Mouse (Mus musculus): Measurements from ENCODE around the gene Pif1. TPM values are rescaled to one million over a fixed set of nuclear protein-coding genes. Genes with fewer than 3 reads are reported as not detected.

Pif1 gene
- polyA plus RNA-seq, 1 experiment from 2014 or later = 9.0 TPM

DNA sequence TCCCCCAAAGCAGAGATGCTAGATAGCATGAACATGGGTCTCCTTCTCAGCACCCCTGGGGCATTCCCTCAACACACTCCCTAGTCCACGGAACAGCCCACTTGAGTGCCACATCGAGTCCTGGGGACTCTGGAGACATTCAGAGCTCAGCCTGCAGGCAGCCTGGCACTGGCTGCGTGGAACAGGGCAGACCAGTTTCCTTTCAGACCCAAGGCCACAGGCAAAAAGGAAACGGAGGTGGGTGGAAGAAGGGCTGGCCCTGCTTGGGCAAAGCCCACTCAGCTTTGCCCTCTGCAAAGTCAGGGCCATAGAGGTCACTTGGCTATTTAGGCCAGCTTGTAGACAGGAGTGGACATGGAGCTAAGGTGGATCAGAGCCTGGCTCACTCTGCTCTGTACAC is 39.1 kb upstream of the Pif1 start:
- Histone ChIP-seq H3K9me3 (ENCODE audit: control insufficient read depth, low read length) (no peaks in the 10 kb centered on the region), H3K9ac (ENCODE audit: low read depth, low read length) (no peak overlapping the region), H3K4me1 (ENCODE audit: control insufficient read depth, insufficient read depth, low read length) (peaks cover 16% of the 10 kb centered on the region), H3K36me3 (ENCODE audit: control insufficient read depth, insufficient read depth, low read length) (no peaks in the 10 kb centered on the region), H3K27me3 (replicated peaks; ENCODE audit: control insufficient read depth, insufficient read depth, low read length) (no peaks in the 10 kb centered on the region), H3K4me2 (ENCODE audit: low read depth, low read length) (no peak overlapping the region), H3K27ac (ENCODE audit: low read length) (0 out of 2 replicates have a peak overlapping the region, but pooled peaks have one; percentile 2), H3K4me3 (ENCODE audit: low read length) (no peak overlapping the region)
- ATAC-seq = no peak
- WGBS = 54% methylated on average over 4 of the region's 4 CpGs

DNA sequence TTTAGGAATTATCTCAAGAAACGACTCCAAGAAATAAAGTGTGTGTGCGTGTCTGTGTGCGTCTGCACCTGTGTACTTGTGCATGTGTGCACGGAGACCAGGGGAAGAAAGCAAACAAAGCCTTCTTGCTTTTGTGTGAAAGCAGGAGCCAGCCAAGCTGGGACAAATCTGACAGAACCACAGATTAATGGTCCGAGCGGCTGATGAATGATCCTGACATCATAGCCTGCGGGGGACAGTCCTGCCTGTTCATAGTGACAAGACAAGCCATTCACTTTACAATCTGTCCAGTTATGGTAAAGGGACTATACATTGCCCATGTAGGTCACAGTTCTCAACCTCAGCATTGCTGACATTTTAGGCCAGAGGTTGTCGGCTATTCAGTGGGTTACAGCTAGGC is 38.6 kb upstream of the Pif1 start:
- no peak overlapping the region for H3K27ac ChIP-seq (ENCODE audit: low read length)
- H3K36me3 ChIP-seq (ENCODE audit: control insufficient read depth, insufficient read depth, low read length) = no peaks in the 10 kb centered on the region
- peaks cover 16% of the 10 kb centered on the region for H3K4me1 ChIP-seq (ENCODE audit: control insufficient read depth, insufficient read depth, low read length)
- H3K9ac ChIP-seq (ENCODE audit: low read depth, low read length) = no peak overlapping the region
- H3K4me3 ChIP-seq (ENCODE audit: low read length) = no peak overlapping the region
- H3K4me2 ChIP-seq (ENCODE audit: low read depth, low read length) = no peak overlapping the region
- H3K9me3 ChIP-seq (ENCODE audit: control insufficient read depth, low read length) = no peaks in the 10 kb centered on the region
- 75% methylated on average over 8 of the region's 8 CpGs for WGBS
- no peaks in the 10 kb centered on the region for H3K27me3 ChIP-seq (replicated peaks; ENCODE audit: control insufficient read depth, insufficient read depth, low read length)
- no peak for ATAC-seq

DNA sequence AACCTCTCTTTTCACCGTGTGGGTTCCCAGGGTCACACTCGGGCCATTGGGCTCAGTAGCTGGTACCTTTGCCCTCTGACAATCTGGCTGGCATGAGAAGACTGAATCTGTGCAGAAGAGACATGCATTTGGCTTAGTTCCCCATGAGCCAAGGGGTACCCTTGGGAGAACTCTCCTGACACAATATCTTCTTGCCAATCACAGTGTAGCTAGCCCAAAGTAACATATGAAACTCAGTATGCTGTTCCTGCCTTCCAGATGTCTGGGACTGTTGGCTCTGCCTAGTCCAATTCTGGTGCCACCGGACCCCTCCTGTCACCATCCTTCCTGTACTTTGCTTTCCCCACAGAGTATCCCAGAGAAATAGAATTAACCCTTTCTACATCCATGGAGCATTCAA is 37.8 kb upstream of the Pif1 start:
- no peak for ATAC-seq
- H3K9ac ChIP-seq (ENCODE audit: low read depth, low read length) = no peak overlapping the region
- no peak overlapping the region for H3K27ac ChIP-seq (ENCODE audit: low read length)
- no peak overlapping the region for H3K4me3 ChIP-seq (ENCODE audit: low read length)
- WGBS = 74% methylated on average over 3 of the region's 3 CpGs
- no peaks in the 10 kb centered on the region for H3K27me3 ChIP-seq (replicated peaks; ENCODE audit: control insufficient read depth, insufficient read depth, low read length)
- no peaks in the 10 kb centered on the region for H3K9me3 ChIP-seq (ENCODE audit: control insufficient read depth, low read length)
- no peaks in the 10 kb centered on the region for H3K36me3 ChIP-seq (ENCODE audit: control insufficient read depth, insufficient read depth, low read length)
- H3K4me1 ChIP-seq (ENCODE audit: control insufficient read depth, insufficient read depth, low read length) = peaks cover 16% of the 10 kb centered on the region
- H3K4me2 ChIP-seq (ENCODE audit: low read depth, low read length) = no peak overlapping the region

DNA sequence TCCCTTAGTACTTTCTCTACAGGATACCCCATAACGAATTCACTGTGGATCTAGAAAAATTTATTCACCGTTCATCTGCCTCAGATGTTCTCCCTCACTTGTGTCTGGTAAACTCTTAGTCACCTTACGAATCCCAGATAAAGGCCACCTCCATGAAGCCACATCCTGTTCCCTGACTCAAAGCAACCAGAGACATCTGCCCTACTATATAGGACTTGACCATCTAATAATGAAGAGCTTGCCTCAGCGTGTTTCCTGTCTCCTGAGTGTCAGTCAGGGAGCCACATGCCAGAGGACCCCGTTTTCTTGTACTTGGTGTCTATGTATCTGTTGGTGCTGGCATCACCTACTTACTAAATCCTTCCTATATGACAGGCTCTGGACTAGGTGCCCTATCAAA is 37.3 kb upstream of the Pif1 start:
- peak overlapping the region; percentile 90; the same call in 1 of the 2 replicates for H3K27ac ChIP-seq (ENCODE audit: low read length)
- no peak for ATAC-seq
- H3K9ac ChIP-seq (ENCODE audit: low read depth, low read length) = no peak overlapping the region
- WGBS = 81% methylated on average over 5 of the region's 5 CpGs
- no peaks in the 10 kb centered on the region for H3K36me3 ChIP-seq (ENCODE audit: control insufficient read depth, insufficient read depth, low read length)
- no peaks in the 10 kb centered on the region for H3K9me3 ChIP-seq (ENCODE audit: control insufficient read depth, low read length)
- no peak overlapping the region for H3K4me2 ChIP-seq (ENCODE audit: low read depth, low read length)
- no peaks in the 10 kb centered on the region for H3K27me3 ChIP-seq (replicated peaks; ENCODE audit: control insufficient read depth, insufficient read depth, low read length)
- H3K4me1 ChIP-seq (ENCODE audit: control insufficient read depth, insufficient read depth, low read length) = peaks cover 21% of the 10 kb centered on the region
- no peak overlapping the region for H3K4me3 ChIP-seq (ENCODE audit: low read length)

DNA sequence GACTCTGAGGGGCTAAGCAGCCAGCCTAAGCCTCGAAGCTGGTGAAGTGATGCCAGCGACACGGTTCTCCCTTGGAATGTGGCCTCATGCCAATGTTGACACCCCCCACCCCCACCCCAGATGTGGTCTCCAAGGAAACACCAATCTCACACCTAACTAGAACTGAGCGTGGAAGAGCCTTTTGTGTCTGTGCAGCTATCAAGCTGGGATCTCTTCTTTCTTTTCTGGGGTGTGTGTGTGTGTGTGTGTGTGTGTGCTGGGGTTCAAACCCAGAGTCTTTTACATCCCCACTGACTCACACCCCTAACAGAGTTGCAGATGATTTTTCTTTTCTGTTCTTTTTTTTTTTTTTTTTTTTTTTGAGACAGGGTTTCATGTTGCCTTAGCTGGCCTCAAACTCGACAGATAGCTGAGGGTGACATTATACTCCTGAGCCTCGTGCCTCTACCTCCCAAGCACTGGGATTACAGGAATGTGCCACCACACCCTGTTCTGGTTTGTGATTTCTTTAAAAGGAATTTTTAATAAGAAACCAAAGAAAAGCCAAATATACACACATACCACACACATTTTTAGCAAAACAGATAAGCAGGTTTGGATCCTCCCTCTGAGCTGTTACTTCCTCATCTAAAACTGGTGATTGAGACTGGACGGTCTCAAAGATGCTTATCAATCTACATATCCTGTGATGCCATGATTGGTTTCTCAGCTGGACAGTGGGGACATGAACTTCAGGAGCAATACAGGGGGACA is 36.7 kb upstream of the Pif1 start:
- Histone ChIP-seq H3K4me3 (ENCODE audit: low read length) (no peak overlapping the region), H3K4me2 (ENCODE audit: low read depth, low read length) (no peak overlapping the region), H3K36me3 (ENCODE audit: control insufficient read depth, insufficient read depth, low read length) (no peaks in the 10 kb centered on the region), H3K9ac (ENCODE audit: low read depth, low read length) (no peak overlapping the region), H3K9me3 (ENCODE audit: control insufficient read depth, low read length) (no peaks in the 10 kb centered on the region), H3K27ac (ENCODE audit: low read length) (peak overlapping the region; percentile 90), H3K4me1 (ENCODE audit: control insufficient read depth, insufficient read depth, low read length) (peaks cover 27% of the 10 kb centered on the region), H3K27me3 (replicated peaks; ENCODE audit: control insufficient read depth, insufficient read depth, low read length) (no peaks in the 10 kb centered on the region)
- 31% methylated on average over 7 of the region's 7 CpGs for WGBS
- ATAC-seq = no peak

DNA sequence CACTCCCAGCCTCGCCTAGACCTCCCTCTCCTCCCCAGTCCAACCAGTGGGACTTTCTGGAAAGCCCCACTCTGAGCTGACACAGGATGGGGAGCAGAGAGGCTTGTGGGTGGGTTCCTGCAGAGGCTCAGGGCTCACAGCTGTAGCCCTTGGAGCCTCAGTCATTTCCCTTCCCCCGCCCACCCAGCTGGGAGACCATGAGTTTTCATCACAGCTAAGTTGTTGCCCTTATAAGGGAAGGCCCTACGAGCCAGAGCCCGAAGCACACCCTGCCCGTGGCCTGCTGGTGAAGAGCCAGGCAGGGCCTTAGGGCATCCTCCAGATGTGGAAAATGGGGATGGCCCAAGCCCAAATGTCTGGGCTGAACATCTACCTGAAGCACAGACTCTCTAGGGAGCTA is 35.9 kb upstream of the Pif1 start:
- ATAC-seq = peak; percentile 82
- Histone ChIP-seq H3K9ac (ENCODE audit: low read depth, low read length) (no peak overlapping the region), H3K27me3 (replicated peaks; ENCODE audit: control insufficient read depth, insufficient read depth, low read length) (no peaks in the 10 kb centered on the region), H3K27ac (ENCODE audit: low read length) (peak overlapping the region; percentile 90), H3K4me3 (ENCODE audit: low read length) (no peak overlapping the region), H3K4me2 (ENCODE audit: low read depth, low read length) (no peak overlapping the region), H3K4me1 (ENCODE audit: control insufficient read depth, insufficient read depth, low read length) (peaks cover 30% of the 10 kb centered on the region), H3K9me3 (ENCODE audit: control insufficient read depth, low read length) (no peaks in the 10 kb centered on the region), H3K36me3 (ENCODE audit: control insufficient read depth, insufficient read depth, low read length) (no peaks in the 10 kb centered on the region)
- 19% methylated on average over 5 of the region's 5 CpGs for WGBS

DNA sequence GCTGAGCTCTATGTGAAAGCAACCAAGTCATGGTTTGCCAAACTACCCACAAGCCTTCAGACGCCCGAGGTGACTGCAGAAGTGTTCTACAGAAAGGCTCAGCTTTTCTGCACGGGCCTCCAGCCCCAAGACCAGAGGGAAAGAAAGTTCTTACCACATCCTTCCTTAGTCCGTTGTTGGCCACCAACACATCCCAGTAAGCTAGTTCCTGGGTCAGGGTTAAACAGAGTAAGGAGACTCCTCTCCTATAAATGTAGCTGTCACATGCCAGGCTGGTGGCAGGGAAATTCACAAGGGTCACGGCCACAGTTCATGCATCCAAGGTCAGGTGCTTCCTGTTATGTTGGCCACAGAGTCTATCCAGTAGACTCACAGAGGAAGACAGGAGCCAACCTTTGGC is 34.8 kb upstream of the Pif1 start:
- peaks cover 30% of the 10 kb centered on the region for H3K4me1 ChIP-seq (ENCODE audit: control insufficient read depth, insufficient read depth, low read length)
- no peak overlapping the region for H3K4me3 ChIP-seq (ENCODE audit: low read length)
- no peaks in the 10 kb centered on the region for H3K27me3 ChIP-seq (replicated peaks; ENCODE audit: control insufficient read depth, insufficient read depth, low read length)
- 78% methylated on average over 5 of the region's 5 CpGs for WGBS
- H3K9ac ChIP-seq (ENCODE audit: low read depth, low read length) = no peak overlapping the region
- H3K9me3 ChIP-seq (ENCODE audit: control insufficient read depth, low read length) = no peaks in the 10 kb centered on the region
- peak overlapping the region; percentile 90 for H3K27ac ChIP-seq (ENCODE audit: low read length)
- H3K4me2 ChIP-seq (ENCODE audit: low read depth, low read length) = no peak overlapping the region
- H3K36me3 ChIP-seq (ENCODE audit: control insufficient read depth, insufficient read depth, low read length) = no peaks in the 10 kb centered on the region; the same call in 1 of the 2 replicates
- ATAC-seq = no peak

DNA sequence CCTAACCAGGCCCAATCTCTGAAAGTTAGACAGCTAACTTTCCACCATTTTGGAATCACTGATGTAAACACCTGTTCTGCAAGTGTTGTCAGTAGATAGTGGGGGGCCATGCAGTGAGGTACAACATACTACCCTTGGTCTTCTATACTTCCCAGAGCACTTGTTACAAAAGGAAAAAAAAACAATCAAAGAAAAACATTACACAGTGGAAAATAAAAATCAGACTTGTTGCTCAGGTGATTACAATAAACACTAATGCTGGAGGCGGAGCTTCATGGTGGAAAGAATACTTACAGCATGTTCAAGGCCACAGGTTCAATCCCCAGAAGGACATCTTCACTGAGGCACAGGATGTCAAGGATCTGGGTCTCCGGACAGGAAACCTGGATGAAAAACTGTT is 34.2 kb upstream of the Pif1 start:
- no peaks in the 10 kb centered on the region for H3K27me3 ChIP-seq (replicated peaks; ENCODE audit: control insufficient read depth, insufficient read depth, low read length)
- no peak overlapping the region for H3K9ac ChIP-seq (ENCODE audit: low read depth, low read length)
- no peak overlapping the region for H3K4me3 ChIP-seq (ENCODE audit: low read length)
- WGBS = 97% methylated on average over 2 of the region's 2 CpGs
- H3K9me3 ChIP-seq (ENCODE audit: control insufficient read depth, low read length) = no peaks in the 10 kb centered on the region
- no peaks in the 10 kb centered on the region; the same call in 1 of the 2 replicates for H3K36me3 ChIP-seq (ENCODE audit: control insufficient read depth, insufficient read depth, low read length)
- H3K4me2 ChIP-seq (ENCODE audit: low read depth, low read length) = no peak overlapping the region
- ATAC-seq = no peak
- H3K27ac ChIP-seq (ENCODE audit: low read length) = no peak overlapping the region
- H3K4me1 ChIP-seq (ENCODE audit: control insufficient read depth, insufficient read depth, low read length) = peaks cover 30% of the 10 kb centered on the region

DNA sequence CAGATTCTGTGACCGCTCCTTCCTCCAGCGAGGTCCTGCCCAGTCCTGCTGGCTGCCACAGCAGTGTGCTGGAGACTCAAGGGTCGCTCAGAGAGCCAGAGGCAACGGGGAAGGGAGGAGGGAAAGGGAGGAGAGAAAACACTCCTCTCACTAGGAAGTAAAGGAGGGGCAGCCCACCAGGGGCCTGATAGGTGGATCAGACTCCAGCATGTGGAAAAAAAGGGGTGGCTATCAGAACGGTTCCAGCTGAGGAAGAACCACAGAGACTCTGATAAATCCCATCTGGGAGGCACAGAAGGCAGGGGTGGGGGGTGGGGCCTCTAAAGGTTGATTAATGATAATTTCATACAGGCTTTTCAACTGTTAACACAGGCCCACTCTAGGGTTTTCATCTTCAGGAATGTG is 32.0 kb upstream of the Pif1 start:
- H3K4me3 ChIP-seq (ENCODE audit: low read length) = no peak overlapping the region
- no peaks in the 10 kb centered on the region; the same call in 1 of the 2 replicates for H3K36me3 ChIP-seq (ENCODE audit: control insufficient read depth, insufficient read depth, low read length)
- no peaks in the 10 kb centered on the region for H3K9me3 ChIP-seq (ENCODE audit: control insufficient read depth, low read length)
- H3K27me3 ChIP-seq (replicated peaks; ENCODE audit: control insufficient read depth, insufficient read depth, low read length) = no peaks in the 10 kb centered on the region
- peak overlapping the region; percentile 54 for H3K9ac ChIP-seq (ENCODE audit: low read depth, low read length)
- peaks cover 30% of the 10 kb centered on the region for H3K4me1 ChIP-seq (ENCODE audit: control insufficient read depth, insufficient read depth, low read length)
- H3K27ac ChIP-seq (ENCODE audit: low read length) = peak overlapping the region; percentile 79
- peak; percentile 70 for ATAC-seq
- H3K4me2 ChIP-seq (ENCODE audit: low read depth, low read length) = no peak overlapping the region
- WGBS = 5% methylated on average over 5 of the region's 5 CpGs

DNA sequence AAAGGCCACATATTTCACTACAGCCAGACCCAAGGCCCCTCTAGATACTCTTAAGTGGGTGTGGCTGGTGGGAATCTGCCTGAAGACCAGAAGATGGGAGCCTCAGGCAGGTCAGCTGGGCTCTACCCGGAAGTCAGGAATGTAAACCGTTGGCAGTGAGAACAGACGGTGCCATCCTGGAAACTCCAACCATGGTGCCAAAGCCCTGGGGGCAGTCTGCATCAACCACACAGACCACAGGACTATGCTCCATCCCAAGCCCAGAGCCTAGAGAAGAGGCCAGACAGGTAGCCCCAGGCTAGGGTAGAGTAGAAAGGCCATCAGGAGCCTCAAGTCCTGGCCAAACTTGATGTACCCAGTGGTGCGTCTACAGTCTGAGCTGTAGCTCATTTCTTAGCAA is 31.3 kb upstream of the Pif1 start:
- Histone ChIP-seq H3K4me3 (ENCODE audit: low read length) (no peak overlapping the region), H3K9ac (ENCODE audit: low read depth, low read length) (no peak overlapping the region), H3K4me2 (ENCODE audit: low read depth, low read length) (no peak overlapping the region), H3K36me3 (ENCODE audit: control insufficient read depth, insufficient read depth, low read length) (no peaks in the 10 kb centered on the region; the same call in 1 of the 2 replicates), H3K9me3 (ENCODE audit: control insufficient read depth, low read length) (no peaks in the 10 kb centered on the region), H3K27me3 (replicated peaks; ENCODE audit: control insufficient read depth, insufficient read depth, low read length) (no peaks in the 10 kb centered on the region), H3K27ac (ENCODE audit: low read length) (peak overlapping the region; percentile 79), H3K4me1 (ENCODE audit: control insufficient read depth, insufficient read depth, low read length) (peaks cover 28% of the 10 kb centered on the region)
- no peak for ATAC-seq
- 71% methylated on average over 4 of the region's 4 CpGs for WGBS

Measured in intestine, embryonic 16.5 days (tissue).